Mouse (Mus musculus) ES-CJ7 (cell line): Measurements from ENCODE around the gene Fam193a.

Experiments
- DNase-seq: peaks from one replicate; pipeline ENCODE4 v3.0.0; 2011; ENCODE audit warnings: low read depth, low spot score

Gene Fam193a

GRCm38 (mm10) chr5:34381700-34382099 lies 12.0 kb downstream of the Fam193a start:
- DNase-seq = no peak

GRCm38 (mm10) chr5:34385616-34386015 lies 15.9 kb downstream of the Fam193a start:
- DNase-seq = no peak

GRCm38 (mm10) chr5:34386744-34387143 lies 17.0 kb downstream of the Fam193a start:
- DNase-seq = no peak

GRCm38 (mm10) chr5:34393251-34393650 lies 23.5 kb downstream of the Fam193a start:
- DNase-seq = no peak

- DNase-seq = no peak
Measured at GRCm38 (mm10) chr5:34395347-34395746, 25.6 kb downstream of the Fam193a start.

- no peak for DNase-seq
Measured at GRCm38 (mm10) chr5:34395850-34396540, 26.3 kb downstream of the Fam193a start.

- no peak for DNase-seq
Measured at GRCm38 (mm10) chr5:34397866-34398265, 28.1 kb downstream of the Fam193a start.

- no peak for DNase-seq
Measured at GRCm38 (mm10) chr5:34398326-34398725, 28.6 kb downstream of the Fam193a start.

GRCm38 (mm10) chr5:34407366-34407918 lies 37.7 kb downstream of the Fam193a start:
- no peak for DNase-seq

- DNase-seq = no peak
Measured at GRCm38 (mm10) chr5:34409002-34409401, 39.3 kb downstream of the Fam193a start.

- DNase-seq = no peak
Measured at GRCm38 (mm10) chr5:34410819-34411218, 41.1 kb downstream of the Fam193a start.

GRCm38 (mm10) chr5:34413921-34414320 lies 44.2 kb downstream of the Fam193a start:
- no peak for DNase-seq

- no peak for DNase-seq
Measured at GRCm38 (mm10) chr5:34417251-34418008, 47.7 kb downstream of the Fam193a start.

GRCm38 (mm10) chr5:34419188-34419587 lies 49.5 kb downstream of the Fam193a start:
- no peak for DNase-seq

GRCm38 (mm10) chr5:34430776-34431175 lies 61.0 kb downstream of the Fam193a start:
- DNase-seq = no peak

GRCm38 (mm10) chr5:34433786-34434185 lies 64.1 kb downstream of the Fam193a start:
- no peak for DNase-seq

GRCm38 (mm10) chr5:34434241-34434640 lies 64.5 kb downstream of the Fam193a start:
- DNase-seq = no peak

- no peak for DNase-seq
Measured at GRCm38 (mm10) chr5:34438052-34438451, 68.3 kb downstream of the Fam193a start.

- DNase-seq = no peak
Measured at GRCm38 (mm10) chr5:34438659-34439058, 68.9 kb downstream of the Fam193a start.

GRCm38 (mm10) chr5:34439768-34440167 lies 70.0 kb downstream of the Fam193a start:
- peak; percentile 89 for DNase-seq

- DNase-seq = no peak
Measured at GRCm38 (mm10) chr5:34441797-34442196, 72.1 kb downstream of the Fam193a start.

GRCm38 (mm10) chr5:34446207-34446606 lies 76.5 kb downstream of the Fam193a start:
- no peak for DNase-seq

GRCm38 (mm10) chr5:34458994-34459393 lies 89.3 kb downstream of the Fam193a start:
- no peak for DNase-seq
